Mouse (Mus musculus) kidney, postnatal 0 days (tissue): Measurements from ENCODE around the gene Ngp. TPM values are rescaled to one million over a fixed set of nuclear protein-coding genes. Genes with fewer than 3 reads are reported as not detected.

Experiments
- ATAC-seq: fragments of 200-750 bp; cut with Nextera tagmentation; replicated peaks from 2 replicates; pipeline ENCODE4 v1.8.0; 2017; ENCODE audit warnings: low read depth, moderate number of reproducible peaks, moderate TSS enrichment, moderate library complexity; ENCODE audit not compliant: low FRiP score
- DNase-seq: peaks from one replicate; pipeline ENCODE4 v3.0.0-alpha.2; 2016; ENCODE audit warnings: low spot score
- H3K27ac ChIP-seq: fragments of 300-500 bp; sonication (generic); 2 replicates; pipeline ENCODE4 v1.5.1; 2014; ENCODE audit warnings: mild to moderate bottlenecking
- H3K27me3 ChIP-seq: fragments of 300-500 bp; sonication (generic); 2 replicates; pipeline ENCODE4 v1.6.1; 2014; ENCODE audit warnings: low read length, mixed read lengths; ENCODE audit not compliant: insufficient read depth
- H3K36me3 ChIP-seq: fragments of 300-500 bp; sonication (generic); 2 replicates; pipeline ENCODE4 v1.6.1; 2014; ENCODE audit warnings: low read length, mixed read lengths; ENCODE audit not compliant: insufficient read depth
- H3K4me1 ChIP-seq: fragments of 300-500 bp; sonication (generic); replicated peaks from 2 replicates; pipeline ENCODE4 v1.6.1; 2014; ENCODE audit warnings: antibody characterized with exemption, low read length, mixed read lengths; ENCODE audit not compliant: insufficient read depth
- H3K4me2 ChIP-seq: fragments of 300-500 bp; sonication (generic); 2 replicates; pipeline ENCODE4 v1.6.1; 2014; ENCODE audit warnings: mild to moderate bottlenecking, low read length, moderate library complexity, mixed read lengths
- H3K4me3 ChIP-seq: fragments of 300-500 bp; sonication (generic); replicated peaks from 2 replicates; pipeline ENCODE4 v1.5.1; 2014; ENCODE audit warnings: low read depth, low read length
- H3K9ac ChIP-seq: fragments of 300-500 bp; sonication (generic); 2 replicates; pipeline ENCODE4 v1.6.1; 2014; ENCODE audit warnings: low read depth, low read length
- H3K9me3 ChIP-seq: fragments of 300-500 bp; sonication (generic); replicated peaks from 2 replicates; pipeline ENCODE4 v1.6.1; 2016; ENCODE audit warnings: low read length, inconsistent platforms, mixed read lengths
- CTCF ChIP-seq: IDR thresholded peaks from 2 replicates; pipeline ENCODE4 v1.5.1; 2016; ENCODE audit warnings: antibody characterized with exemption, low read depth, mild to moderate bottlenecking, moderate library complexity
- WGBS: fragments of 180-500 bp; shearing (Covaris S2); extraction: QIAGEN DNeasy Blood & Tissue Kit; methylation state at CpG from one replicate; pipeline ENCODE4 v1.1.7; 2014; 5-methylcytosine and 5-hydroxymethylcytosine counted together
- polyA plus RNA-seq: library from polyadenylated mRNA; unstranded; fragments of >200 nt; fragmentation: Nextera tagmentation; extraction: Ambion mirVana; gene quantifications from 2 replicates; pipeline ENCODE4 v1.2.1, GENCODE M21; 2015

The Ngp gene
- polyA plus RNA-seq, 1 experiment from 2014 or later: 3.0 TPM

DNA sequence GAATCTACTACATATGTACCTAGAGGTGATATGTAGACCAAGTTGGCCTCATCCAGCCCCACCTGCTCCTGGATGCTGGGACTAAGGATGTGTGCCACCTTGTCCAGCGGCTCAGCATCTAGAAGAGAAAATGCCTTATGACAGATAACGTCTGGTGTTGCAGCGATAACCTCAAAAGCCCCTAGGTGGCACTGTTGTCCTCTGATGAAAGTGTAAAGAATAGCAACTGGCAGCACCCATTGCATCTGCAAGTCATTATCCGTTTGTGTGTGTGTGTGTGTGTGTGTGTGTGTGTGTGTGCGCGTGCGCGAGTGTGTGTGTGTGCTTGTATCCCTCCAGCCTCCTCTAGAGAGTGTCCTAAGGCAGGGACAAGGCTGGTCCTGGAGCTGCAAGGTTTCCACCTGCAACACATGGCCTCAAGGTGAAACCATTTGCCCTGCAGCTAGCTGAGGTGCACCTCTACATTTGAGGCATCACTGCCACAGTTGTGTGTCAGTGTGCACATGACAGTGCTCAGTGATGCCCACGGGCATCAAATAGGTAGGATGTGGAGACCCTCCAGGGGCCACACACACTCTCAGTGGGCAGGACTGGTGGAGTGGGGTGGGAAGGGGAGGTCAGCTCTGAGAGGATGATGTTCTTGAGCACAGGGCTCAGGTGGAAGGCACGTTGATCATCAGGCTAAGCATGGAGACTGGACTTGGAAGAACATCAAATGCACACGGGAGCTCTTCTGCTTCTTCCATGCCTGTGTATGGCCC lies 29.5 kb downstream of the Ngp start:
- peak; percentile 91 for TF ChIP-seq CTCF
- ATAC-seq: peak; percentile 61
- Histone ChIP-seq H3K4me2 (no peak overlapping the region), H3K9ac (no peak overlapping the region), H3K36me3 (0 out of 2 replicates have a peak, but pooled peaks cover 5% of the 10 kb centered on the region), H3K9me3 (no peaks in the 10 kb centered on the region), H3K27me3 (no peaks in the 10 kb centered on the region), H3K4me3 (no peak overlapping the region), H3K4me1 (no peaks in the 10 kb centered on the region), H3K27ac (no peak overlapping the region)
- 26% methylated on average over 11 of the region's 11 CpGs for WGBS
- peak; percentile 91 for DNase-seq

- 0 out of 2 replicates have a peak, but pooled peaks cover 5% of the 10 kb centered on the region for H3K36me3 ChIP-seq
- ATAC-seq (no peak), DNase-seq (no peak)
- H3K4me1 ChIP-seq: no peaks in the 10 kb centered on the region
- WGBS: 64% methylated on average over 3 of the region's 3 CpGs
- H3K4me3 ChIP-seq: no peak overlapping the region
- H3K27ac ChIP-seq: no peak overlapping the region
- no peak for TF ChIP-seq CTCF
- no peak overlapping the region for H3K9ac ChIP-seq
- no peaks in the 10 kb centered on the region for H3K27me3 ChIP-seq
- H3K4me2 ChIP-seq: no peak overlapping the region
- H3K9me3 ChIP-seq: no peaks in the 10 kb centered on the region
Observed at GRCm38 (mm10) chr9:110452523-110452922, 33.0 kb downstream of the Ngp start.

GRCm38 (mm10) chr9:110457926-110458325 lies 38.4 kb downstream of the Ngp start:
- Histone ChIP-seq H3K4me1 (no peaks in the 10 kb centered on the region), H3K4me3 (no peak overlapping the region), H3K27me3 (no peaks in the 10 kb centered on the region), H3K9me3 (no peaks in the 10 kb centered on the region), H3K36me3 (no peaks in the 10 kb centered on the region), H3K9ac (no peak overlapping the region), H3K27ac (no peak overlapping the region), H3K4me2 (no peak overlapping the region)
- ATAC-seq (no peak), DNase-seq (no peak)
- TF ChIP-seq CTCF: no peak
- 98% methylated on average over 3 of the region's 3 CpGs for WGBS

GRCm38 (mm10) chr9:110459145-110459727 lies 39.7 kb downstream of the Ngp start:
- Histone ChIP-seq H3K9me3 (no peaks in the 10 kb centered on the region), H3K4me2 (no peak overlapping the region), H3K36me3 (no peaks in the 10 kb centered on the region), H3K4me3 (no peak overlapping the region), H3K27ac (peak overlapping the region; percentile 22; the same call in 1 of the 2 replicates), H3K9ac (no peak overlapping the region), H3K27me3 (no peaks in the 10 kb centered on the region), H3K4me1 (no peaks in the 10 kb centered on the region)
- 33% methylated on average over 2 of the region's 2 CpGs for WGBS
- DNase-seq (peak; percentile 14), ATAC-seq (no peak)
- TF ChIP-seq CTCF: no peak

DNA sequence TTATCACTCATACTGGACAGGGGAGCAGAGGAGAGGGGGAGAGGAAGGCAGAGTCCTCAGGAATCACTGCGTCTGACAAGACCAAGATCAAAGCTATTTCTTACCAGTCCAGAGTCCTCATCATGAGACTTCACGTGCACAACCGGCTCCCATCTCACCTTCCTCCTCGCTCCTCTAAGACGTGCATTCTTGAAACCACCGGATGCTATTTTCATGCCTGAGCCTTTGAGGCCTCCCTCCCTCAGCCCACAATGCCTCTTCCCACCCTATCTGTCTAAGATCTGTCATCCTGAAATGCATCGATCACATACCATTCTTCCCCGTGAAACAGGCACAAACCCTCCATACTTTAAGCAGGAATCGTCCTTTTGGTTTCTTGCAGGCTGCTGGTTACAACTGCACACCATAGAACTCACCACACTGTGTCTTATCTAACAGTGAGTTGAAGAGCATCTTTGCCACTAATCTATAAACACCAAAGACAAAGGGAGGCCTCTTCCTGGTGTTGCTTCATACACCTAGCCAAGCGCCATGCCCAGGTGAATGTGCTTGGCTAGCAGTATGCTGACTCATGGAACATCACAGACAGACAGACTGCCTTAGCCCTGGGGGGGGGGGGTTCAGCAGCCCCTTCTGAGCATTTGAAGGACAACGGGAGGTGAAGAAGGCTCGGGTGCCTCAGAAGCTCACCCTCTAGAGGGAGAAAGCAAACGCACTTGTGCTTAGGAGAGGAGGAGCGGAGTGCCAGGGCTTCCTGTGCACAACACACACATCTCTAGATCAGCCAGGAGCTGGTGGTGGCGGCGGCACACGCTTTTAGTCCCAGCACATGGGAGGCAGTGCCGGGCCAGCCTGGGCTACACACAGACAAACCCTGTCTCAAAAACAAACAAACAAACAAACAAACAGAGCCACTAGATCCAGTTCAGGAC lies 41.6 kb downstream of the Ngp start:
- Histone ChIP-seq H3K4me2 (no peak overlapping the region), H3K9me3 (no peaks in the 10 kb centered on the region), H3K9ac (no peak overlapping the region), H3K4me1 (no peaks in the 10 kb centered on the region), H3K27me3 (no peaks in the 10 kb centered on the region), H3K36me3 (no peaks in the 10 kb centered on the region), H3K4me3 (no peak overlapping the region), H3K27ac (no peak overlapping the region)
- TF ChIP-seq CTCF: no peak
- ATAC-seq (no peak), DNase-seq (no peak)
- 87% methylated on average over 18 of the region's 18 CpGs for WGBS

GRCm38 (mm10) chr9:110462321-110462720 lies 42.8 kb downstream of the Ngp start:
- WGBS: 83% methylated on average over 7 of the region's 7 CpGs
- ATAC-seq: no peak
- Histone ChIP-seq H3K4me3 (no peak overlapping the region), H3K27ac (no peak overlapping the region), H3K36me3 (no peaks in the 10 kb centered on the region), H3K27me3 (no peaks in the 10 kb centered on the region), H3K9me3 (no peaks in the 10 kb centered on the region), H3K4me1 (no peaks in the 10 kb centered on the region), H3K4me2 (no peak overlapping the region), H3K9ac (no peak overlapping the region)
- no peak for TF ChIP-seq CTCF
- no peak for DNase-seq
